Mouse (Mus musculus): ENCODE results near the gene Tbce.

- TF ChIP-seq MAX (IDR thresholded peaks at IDR 0.05; ENCODE audit: low read length) (no peak), GABPA (IDR thresholded peaks at IDR 0.05; ENCODE audit: insufficient replicate concordance, low read depth, low read length) (no peak), CTCF (conservative IDR thresholded peaks at IDR 0.05 in 1 of 2, IDR thresholded peaks at IDR 0.05 in 1 of 2; ENCODE audit: low read depth in 2 of 2, low read length in 2 of 2) (no peak), CHD2 (IDR thresholded peaks at IDR 0.05; ENCODE audit: low read length) (no peak), RCOR1 (conservative IDR thresholded peaks at IDR 0.05; ENCODE audit: low read depth, low read length) (no peak), POLR2A (IDR thresholded peaks at IDR 0.05; ENCODE audit: low read depth, low read length) (no peak), TCF12 (IDR thresholded peaks at IDR 0.05; ENCODE audit: low read depth, low read length) (no peak), IRF4 (IDR thresholded peaks at IDR 0.05; ENCODE audit: low read depth, low read length) (no peak)
Measured at GRCm38 (mm10) chr13:13965388-13965964, 74.0 kb downstream of the Tbce start.
